Mouse (Mus musculus) fat pad, adult 2 months (tissue): ENCODE data around the gene Nsmce1.
"Not testable (repeated sequence)": the region's sequence is repeated elsewhere in the genome, so short reads cannot be mapped to it uniquely, and the experiment has no call there.

Source experiments
- DNase-seq: peaks from one replicate; pipeline ENCODE4 v3.0.0-alpha.2; 2011; ENCODE audit warnings: low read depth, low spot score; ENCODE audit errors: extremely low read depth

Gene Nsmce1

GRCm38 (mm10) chr7:125442323-125442722, 49.1 kb downstream of the Nsmce1 start:
- no peak for DNase-seq

DNA sequence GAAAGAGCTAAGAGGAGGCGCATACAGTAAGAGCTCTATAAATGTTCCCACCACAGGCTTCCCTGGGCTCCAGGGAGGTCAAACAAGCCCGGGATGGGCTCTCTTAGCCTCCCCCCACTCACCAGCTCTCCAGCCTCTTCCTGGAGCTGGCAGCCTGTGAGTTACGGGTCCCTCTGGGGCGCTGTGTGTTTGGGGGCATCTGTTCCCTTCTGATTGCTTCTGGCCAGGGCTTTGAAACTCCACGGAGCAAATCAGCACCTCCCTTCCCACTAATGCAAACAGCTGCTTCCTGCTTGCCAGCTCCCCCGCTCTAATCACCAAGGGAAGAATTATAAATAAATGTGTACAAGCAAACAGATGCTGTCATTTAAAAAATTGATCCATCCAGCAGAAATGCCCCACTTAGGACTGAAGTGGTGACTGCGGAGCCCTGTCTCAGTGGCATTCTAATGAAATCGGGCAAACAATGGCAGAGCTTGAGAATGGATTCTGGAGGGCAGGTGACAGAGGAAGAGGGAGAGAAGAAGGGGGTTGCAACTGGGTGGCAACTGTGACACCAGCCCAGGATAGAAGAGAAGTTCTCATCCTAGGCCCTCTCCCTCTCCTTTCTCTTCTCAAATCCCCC, 56.6 kb downstream of the Nsmce1 start:
- DNase-seq = no peak

DNA sequence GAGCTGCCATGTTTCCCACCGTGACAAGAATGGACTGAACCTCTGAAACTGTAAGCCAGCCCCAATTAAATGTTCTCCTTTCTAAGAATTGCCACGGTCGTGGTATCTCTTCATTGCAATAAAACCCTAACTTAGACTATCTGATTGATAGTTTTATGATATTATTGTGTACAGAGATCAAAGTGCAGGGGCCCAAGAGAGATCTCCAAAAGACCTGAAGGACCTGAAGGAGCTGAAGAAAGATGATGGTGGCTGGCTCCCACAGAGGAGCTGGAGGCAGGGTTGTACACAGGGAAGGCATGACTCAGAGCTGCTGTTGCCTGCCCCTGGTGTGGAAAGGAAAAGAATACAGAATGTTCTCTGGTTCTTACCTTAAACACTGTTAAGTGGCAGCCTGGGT, 57.5 kb downstream of the Nsmce1 start:
- no peak for DNase-seq

- DNase-seq = no peak
Observed at GRCm38 (mm10) chr7:125430170-125430842, 61.1 kb downstream of the Nsmce1 start.

GRCm38 (mm10) chr7:125428816-125429500, 62.4 kb downstream of the Nsmce1 start:
- not testable (repeated sequence) for DNase-seq

DNA sequence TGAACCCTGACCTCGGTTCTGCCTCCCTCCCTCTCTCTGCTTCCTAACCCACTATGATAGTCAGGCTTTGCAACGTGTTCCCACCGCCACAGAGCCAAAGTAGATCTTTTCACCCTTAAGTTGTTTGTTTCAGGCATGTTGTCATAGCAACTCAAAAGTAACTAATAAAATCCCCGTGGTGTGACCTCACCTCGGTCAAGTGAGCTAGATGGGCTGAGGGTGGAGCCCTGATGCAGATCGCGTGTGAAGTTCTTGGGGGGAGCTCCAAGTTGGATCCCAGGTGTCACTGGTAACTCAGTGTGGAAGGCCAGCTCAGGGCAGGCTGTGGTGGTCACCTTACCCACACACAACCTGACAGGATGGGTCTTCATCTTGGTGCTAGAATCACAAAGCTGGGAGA, 63.0 kb downstream of the Nsmce1 start:
- DNase-seq = no peak

DNA sequence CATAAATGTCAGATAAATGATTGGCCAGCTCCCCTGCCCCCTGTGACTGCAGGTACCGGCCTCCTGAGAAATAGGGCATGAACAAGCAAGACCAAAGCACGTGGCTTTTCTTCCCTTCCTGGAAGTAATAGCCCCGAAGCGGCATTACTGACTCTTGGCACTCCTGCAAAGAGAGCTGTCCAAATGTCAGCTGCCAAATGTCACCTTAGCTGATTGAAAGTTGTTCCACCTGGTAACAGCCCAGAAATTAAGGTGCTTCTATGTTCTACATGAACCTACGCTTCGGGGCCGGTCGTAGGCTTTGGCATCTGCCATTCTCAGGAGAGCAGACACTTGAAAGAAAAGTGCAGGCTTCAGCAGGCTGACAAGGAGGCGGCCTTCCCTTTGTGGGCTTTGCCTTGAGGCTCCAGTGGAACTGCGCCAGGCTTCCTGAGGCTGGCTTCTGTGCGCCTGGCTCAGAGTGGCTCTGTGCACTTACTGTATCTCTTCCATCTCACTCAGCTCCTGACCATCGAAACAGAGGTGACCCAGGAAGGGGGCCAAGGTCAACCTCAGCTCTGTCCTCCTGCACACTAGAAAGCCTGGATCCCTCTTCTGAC, 63.8 kb downstream of the Nsmce1 start:
- DNase-seq = peak; percentile 72

DNA sequence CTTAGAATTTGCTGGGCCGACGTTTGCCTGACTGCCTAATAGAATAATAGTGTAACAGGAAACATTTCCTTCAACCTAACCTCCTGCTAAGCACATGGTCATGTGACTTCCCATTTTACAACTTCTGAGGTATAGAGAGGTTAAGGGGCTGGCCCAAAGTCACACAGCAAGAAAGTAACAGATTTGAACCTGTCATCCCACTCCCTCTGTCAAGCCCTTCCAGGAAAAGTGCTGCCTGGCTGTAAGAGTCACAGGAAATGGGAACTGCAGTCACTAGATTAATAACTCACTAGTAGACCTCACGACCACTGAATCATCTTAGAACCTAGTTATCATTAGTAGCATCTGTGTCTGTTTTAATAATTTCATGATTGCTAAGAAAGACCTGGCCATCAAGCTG, 68.3 kb downstream of the Nsmce1 start:
- no peak for DNase-seq

- no peak for DNase-seq
Observed at GRCm38 (mm10) chr7:125421911-125422310, 69.5 kb downstream of the Nsmce1 start.

- no peak for DNase-seq
Observed at GRCm38 (mm10) chr7:125420190-125420589, 71.2 kb downstream of the Nsmce1 start.

DNA sequence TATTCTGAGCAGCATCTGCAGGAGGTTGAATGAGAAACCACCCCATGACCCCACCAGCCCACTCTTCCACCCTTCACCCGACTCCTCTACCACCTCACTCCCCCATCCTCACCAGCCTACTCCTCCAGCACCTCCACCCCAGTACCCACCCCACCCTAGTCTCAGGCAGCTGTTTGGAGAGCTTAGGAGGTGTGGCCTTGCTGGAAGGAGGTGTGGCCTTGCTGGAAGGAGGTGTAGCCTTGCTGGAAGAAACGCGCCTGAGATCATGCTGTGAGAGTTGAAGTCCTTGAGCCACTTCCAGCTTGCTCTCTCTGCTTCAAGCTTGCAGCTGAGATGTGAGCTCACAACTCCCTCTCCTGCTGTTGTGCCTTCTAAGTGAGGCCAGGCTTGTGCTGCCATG, 73.0 kb downstream of the Nsmce1 start:
- DNase-seq = no peak
